Mouse (Mus musculus) bone marrow, adult 2 months (tissue): ENCODE data around the gene Sec24b.

Source experiments
- CTCF ChIP-seq: fragments of 200-500 bp; IDR thresholded peaks from 2 replicates; pipeline ENCODE4 v1.5.1; 2011; ENCODE audit warnings: low read length, control low read depth; ENCODE audit not compliant: control insufficient read depth, insufficient read depth
- POLR2A ChIP-seq: fragments of 200-500 bp; IDR thresholded peaks from 2 replicates; pipeline ENCODE4 v1.6.1; 2011; ENCODE audit warnings: low read depth, mild to moderate bottlenecking, control low read depth, low read length, borderline replicate concordance; ENCODE audit not compliant: control insufficient read depth

- no peak for TF ChIP-seq CTCF
- TF ChIP-seq POLR2A, result no peak
Measured at GRCm38 (mm10) chr3:130058488-130058887, 2.9 kb downstream of the Sec24b start.
